Mouse (Mus musculus): ENCODE measurements around the gene Elane. TPM values are rescaled to one million over a fixed set of nuclear protein-coding genes. Genes with fewer than 3 reads are reported as not detected.

The Elane gene
- polyA plus RNA-seq, 1 experiment: 3.7 TPM

- Histone ChIP-seq H3K4me3 (ENCODE audit: control insufficient read depth, insufficient read depth, low read length) (no peak overlapping the region), H3K27me3 (ENCODE audit: control insufficient read depth, insufficient read depth, low read length) (no peaks in the 10 kb centered on the region), H3K36me3 (ENCODE audit: control insufficient read depth, insufficient read depth, low read length) (no peaks in the 10 kb centered on the region), H3K27ac (ENCODE audit: control insufficient read depth, insufficient read depth, low read length) (peak overlapping the region; percentile 32), H3K4me1 (replicated peaks; ENCODE audit: control insufficient read depth, insufficient read depth, low read length) (peaks cover 11% of the 10 kb centered on the region)
- 24% methylated on average over 14 of the region's 14 CpGs for WGBS
- TF ChIP-seq POLR2A (IDR thresholded peaks at IDR 0.05; ENCODE audit: control insufficient read depth, extremely low read depth, insufficient read depth, low read length, poor library complexity): no peak
- TF ChIP-seq CTCF (IDR thresholded peaks at IDR 0.05; ENCODE audit: borderline replicate concordance, control insufficient read depth, extremely low read depth, insufficient read depth, low read length, poor library complexity): no peak
- DNase-seq: peak; percentile 31
Observed at GRCm38 (mm10) chr10:79909092-79909922, 23.3 kb downstream of the Elane start.

GRCm38 (mm10) chr10:79910556-79910955 is 24.5 kb downstream of the Elane start, which contains the start of gene Gm26602:
Gene Gm26602 (plus strand): TSS chr10:79910856.
- Histone ChIP-seq H3K27me3 (ENCODE audit: control insufficient read depth, insufficient read depth, low read length) (no peaks in the 10 kb centered on the region), H3K4me3 (ENCODE audit: control insufficient read depth, insufficient read depth, low read length) (no peak within 1 kb of the TSS), H3K4me1 (replicated peaks; ENCODE audit: control insufficient read depth, insufficient read depth, low read length) (peaks cover 23% of the 10 kb centered on the region), H3K36me3 (ENCODE audit: control insufficient read depth, insufficient read depth, low read length) (no peaks in the 10 kb centered on the region), H3K27ac (ENCODE audit: control insufficient read depth, insufficient read depth, low read length) (no peak within 1 kb of the TSS; the same call in 1 of the 2 replicates)
- DNase-seq: no peak
- TF ChIP-seq POLR2A (IDR thresholded peaks at IDR 0.05; ENCODE audit: control insufficient read depth, extremely low read depth, insufficient read depth, low read length, poor library complexity): no peak
- TF ChIP-seq CTCF (IDR thresholded peaks at IDR 0.05; ENCODE audit: borderline replicate concordance, control insufficient read depth, extremely low read depth, insufficient read depth, low read length, poor library complexity): no peak
- WGBS: over 99% methylated on average over 4 of the region's 4 CpGs

DNA sequence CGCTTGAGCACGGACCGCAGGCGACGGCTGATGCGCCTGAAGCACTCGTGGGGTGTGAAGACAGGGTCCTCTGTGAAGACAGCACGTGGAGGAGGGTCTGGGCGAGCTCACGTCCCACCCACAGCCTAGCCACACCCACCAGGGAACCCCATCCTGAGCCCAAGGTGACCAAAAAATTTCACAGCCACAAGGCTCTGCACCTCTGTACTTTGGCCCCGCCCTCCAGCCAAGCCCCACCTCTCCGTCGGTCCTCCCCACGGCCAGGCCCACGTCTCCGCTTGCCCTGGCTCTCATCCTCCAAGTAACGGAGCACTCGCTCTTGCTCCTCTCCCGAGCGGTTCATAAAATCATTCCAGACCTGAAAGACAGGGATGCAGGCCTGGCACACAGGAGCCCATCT is 26.4 kb downstream of the Elane start:
- peaks cover 35% of the 10 kb centered on the region for H3K4me1 ChIP-seq (replicated peaks; ENCODE audit: control insufficient read depth, insufficient read depth, low read length)
- DNase-seq: no peak
- H3K4me3 ChIP-seq (ENCODE audit: control insufficient read depth, insufficient read depth, low read length): no peak overlapping the region
- no peaks in the 10 kb centered on the region for H3K36me3 ChIP-seq (ENCODE audit: control insufficient read depth, insufficient read depth, low read length)
- WGBS: 96% methylated on average over 20 of the region's 20 CpGs
- H3K27me3 ChIP-seq (ENCODE audit: control insufficient read depth, insufficient read depth, low read length): no peaks in the 10 kb centered on the region
- H3K27ac ChIP-seq (ENCODE audit: control insufficient read depth, insufficient read depth, low read length): no peak overlapping the region
- TF ChIP-seq POLR2A (IDR thresholded peaks at IDR 0.05; ENCODE audit: control insufficient read depth, extremely low read depth, insufficient read depth, low read length, poor library complexity) (no peak), CTCF (IDR thresholded peaks at IDR 0.05; ENCODE audit: borderline replicate concordance, control insufficient read depth, extremely low read depth, insufficient read depth, low read length, poor library complexity) (no peak)

DNA sequence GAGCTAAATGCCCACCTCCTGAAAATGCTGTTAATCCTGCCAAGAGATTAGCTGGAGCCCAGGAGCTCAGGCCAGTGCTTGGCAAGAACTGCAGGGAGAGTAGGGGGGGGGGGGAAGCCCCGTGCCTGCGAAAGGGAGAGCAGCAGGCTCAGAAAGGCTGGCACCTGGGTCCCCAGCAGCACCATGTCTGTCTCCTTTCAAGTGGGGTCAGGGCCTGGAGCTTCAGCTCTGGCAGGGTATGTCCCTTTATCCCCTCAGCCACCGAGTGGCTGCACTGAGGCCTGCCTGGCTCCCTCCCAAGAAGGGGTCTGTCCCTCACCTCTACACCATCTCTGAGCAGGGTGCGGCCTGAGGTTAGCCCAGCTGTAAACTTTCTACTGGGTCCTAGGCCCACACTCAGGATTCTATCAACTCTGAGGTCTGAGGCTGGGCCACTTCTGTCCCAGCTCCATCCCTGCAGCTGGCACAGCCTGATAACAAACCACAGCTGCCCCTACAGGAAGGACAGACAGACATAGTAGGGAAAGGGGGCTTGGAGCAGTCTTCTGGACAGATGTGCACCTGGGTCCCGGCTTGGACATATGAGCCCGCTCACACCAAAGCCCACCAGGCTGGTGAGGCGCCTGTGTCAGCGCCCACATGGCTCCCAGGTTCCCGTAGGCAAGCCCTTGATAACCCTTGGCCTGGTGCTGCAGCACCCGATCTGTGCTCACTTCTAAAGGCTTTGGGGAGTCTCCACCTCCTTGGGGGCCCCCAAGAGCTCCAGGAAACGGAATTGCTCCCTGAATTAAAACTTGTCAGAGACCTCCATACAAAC is 28.3 kb downstream of the Elane start:
- Histone ChIP-seq H3K4me3 (ENCODE audit: control insufficient read depth, insufficient read depth, low read length) (no peak overlapping the region), H3K36me3 (ENCODE audit: control insufficient read depth, insufficient read depth, low read length) (no peaks in the 10 kb centered on the region), H3K27me3 (ENCODE audit: control insufficient read depth, insufficient read depth, low read length) (no peaks in the 10 kb centered on the region), H3K27ac (ENCODE audit: control insufficient read depth, insufficient read depth, low read length) (no peak overlapping the region), H3K4me1 (replicated peaks; ENCODE audit: control insufficient read depth, insufficient read depth, low read length) (peaks cover 36% of the 10 kb centered on the region)
- no peak for TF ChIP-seq POLR2A (IDR thresholded peaks at IDR 0.05; ENCODE audit: control insufficient read depth, extremely low read depth, insufficient read depth, low read length, poor library complexity)
- no peak for TF ChIP-seq CTCF (IDR thresholded peaks at IDR 0.05; ENCODE audit: borderline replicate concordance, control insufficient read depth, extremely low read depth, insufficient read depth, low read length, poor library complexity)
- WGBS: 44% methylated on average over 11 of the region's 11 CpGs
- DNase-seq: no peak

DNA sequence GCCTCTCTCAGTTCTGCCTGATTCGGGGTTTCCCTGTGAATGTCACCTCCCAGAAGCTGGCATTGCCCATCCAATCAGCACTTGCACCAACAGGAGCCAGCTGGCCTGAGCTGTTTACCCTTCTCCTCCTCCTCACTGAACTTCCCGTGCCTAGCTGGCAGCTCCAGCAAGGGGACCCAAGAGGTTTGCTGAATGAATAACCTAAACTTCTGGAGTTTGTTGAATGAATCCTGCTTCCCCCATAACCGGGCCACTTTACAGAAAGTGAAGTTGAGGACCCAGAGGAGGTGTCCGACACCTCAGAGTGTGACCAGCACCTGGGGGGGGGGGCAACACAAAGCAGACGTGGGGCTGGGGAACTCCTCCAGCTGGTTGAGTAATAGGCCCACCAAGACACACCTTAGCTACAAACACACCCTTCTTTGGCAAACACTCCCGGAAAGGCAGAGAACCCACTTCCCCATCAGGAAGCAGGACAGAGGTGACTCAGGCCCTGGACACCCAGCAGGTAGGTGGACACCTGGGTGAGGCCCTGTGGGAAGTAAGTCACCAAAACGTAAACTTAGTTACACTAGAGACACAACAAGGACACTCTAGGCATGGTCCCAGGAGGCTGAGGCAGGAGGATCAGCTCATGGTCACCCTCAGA is 29.0 kb downstream of the Elane start:
- no peak for DNase-seq

GRCm38 (mm10) chr10:79916081-79916480 is 30.0 kb downstream of the Elane start:
- DNase-seq: no peak
- TF ChIP-seq CTCF (IDR thresholded peaks at IDR 0.05; ENCODE audit: borderline replicate concordance, control insufficient read depth, extremely low read depth, insufficient read depth, low read length, poor library complexity) (no peak), POLR2A (IDR thresholded peaks at IDR 0.05; ENCODE audit: control insufficient read depth, extremely low read depth, insufficient read depth, low read length, poor library complexity) (no peak)
- H3K27ac ChIP-seq (ENCODE audit: control insufficient read depth, insufficient read depth, low read length): no peak overlapping the region
- no peaks in the 10 kb centered on the region for H3K36me3 ChIP-seq (ENCODE audit: control insufficient read depth, insufficient read depth, low read length)
- 35% methylated on average over 8 of the region's 8 CpGs for WGBS
- peak overlapping the region; percentile 97 for H3K4me3 ChIP-seq (ENCODE audit: control insufficient read depth, insufficient read depth, low read length)
- H3K27me3 ChIP-seq (ENCODE audit: control insufficient read depth, insufficient read depth, low read length): no peaks in the 10 kb centered on the region; the same call in 1 of the 2 replicates
- peaks cover 36% of the 10 kb centered on the region for H3K4me1 ChIP-seq (replicated peaks; ENCODE audit: control insufficient read depth, insufficient read depth, low read length)

More for the DNA sequence above, 29.0 kb downstream of the Elane start:
- H3K4me1 ChIP-seq (replicated peaks; ENCODE audit: control insufficient read depth, insufficient read depth, low read length): peaks cover 28% of the 10 kb centered on the region
- no peak for TF ChIP-seq POLR2A (IDR thresholded peaks at IDR 0.05; ENCODE audit: control insufficient read depth, extremely low read depth, insufficient read depth, low read length, poor library complexity)
- TF ChIP-seq CTCF (IDR thresholded peaks at IDR 0.05; ENCODE audit: borderline replicate concordance, control insufficient read depth, extremely low read depth, insufficient read depth, low read length, poor library complexity): no peak
- no peaks in the 10 kb centered on the region; the same call in 1 of the 2 replicates for H3K27me3 ChIP-seq (ENCODE audit: control insufficient read depth, insufficient read depth, low read length)
- H3K27ac ChIP-seq (ENCODE audit: control insufficient read depth, insufficient read depth, low read length): no peak overlapping the region
- WGBS: 65% methylated on average over 7 of the region's 7 CpGs
- no peak overlapping the region for H3K4me3 ChIP-seq (ENCODE audit: control insufficient read depth, insufficient read depth, low read length)
- H3K36me3 ChIP-seq (ENCODE audit: control insufficient read depth, insufficient read depth, low read length): no peaks in the 10 kb centered on the region
